Mouse (Mus musculus): Measurements from ENCODE around the gene Fshb.

GRCm38 (mm10) chr2:107024694-107025093, 34.8 kb downstream of the Fshb start:
- TF ChIP-seq CTCF (IDR thresholded peaks at IDR 0.05; ENCODE audit: borderline replicate concordance, extremely low read depth, insufficient read depth, insufficient read length) (no peak), POLR2A (IDR thresholded peaks at IDR 0.05; ENCODE audit: borderline replicate concordance, extremely low read depth, insufficient read depth, insufficient read length, poor library complexity, severe bottlenecking) (no peak)
